Mouse (Mus musculus) hindbrain, embryonic 12.5 days (tissue): Measurements from ENCODE around the gene Slc7a6. TPM values are rescaled to one million over a fixed set of nuclear protein-coding genes. Genes with fewer than 3 reads are reported as not detected.

Experiments used
- ATAC-seq: fragments of 200-750 bp; cut with Nextera tagmentation; 2 replicates; pipeline ENCODE4 v1.8.0; 2017; ENCODE audit warnings: moderate TSS enrichment; ENCODE audit not compliant: low FRiP score
- H3K27ac ChIP-seq: fragments of 300-500 bp; sonication (generic); 2 replicates; pipeline ENCODE4 v1.5.1; 2016; ENCODE audit warnings: mild to moderate bottlenecking
- H3K27me3 ChIP-seq: fragments of 300-500 bp; sonication (generic); 2 replicates; pipeline ENCODE4 v1.6.1; 2016; ENCODE audit warnings: mild to moderate bottlenecking
- H3K36me3 ChIP-seq: fragments of 300-500 bp; sonication (generic); 2 replicates; pipeline ENCODE4 v1.6.1; 2016; ENCODE audit warnings: mild to moderate bottlenecking
- H3K4me1 ChIP-seq: fragments of 300-500 bp; sonication (generic); 2 replicates; pipeline ENCODE4 v1.6.1; 2016
- H3K4me2 ChIP-seq: fragments of 300-500 bp; sonication (generic); replicated peaks from 2 replicates; pipeline ENCODE4 v1.6.1; 2016; ENCODE audit warnings: mild to moderate bottlenecking
- H3K4me3 ChIP-seq: fragments of 300-500 bp; sonication (generic); 2 replicates; pipeline ENCODE4 v1.5.1; 2016; ENCODE audit warnings: mild to moderate bottlenecking
- H3K9ac ChIP-seq: fragments of 300-500 bp; sonication (generic); 2 replicates; pipeline ENCODE4 v1.6.1; 2016; ENCODE audit warnings: mild to moderate bottlenecking, moderate library complexity
- H3K9me3 ChIP-seq: fragments of 300-500 bp; sonication (generic); replicated peaks from 2 replicates; pipeline ENCODE4 v1.6.1; 2016; ENCODE audit warnings: mild to moderate bottlenecking
- WGBS: fragments of 180-500 bp; shearing (Covaris S2); methylation state at CpG from one replicate; pipeline ENCODE4 v1.1.7; 2016; 5-methylcytosine and 5-hydroxymethylcytosine counted together
- polyA plus RNA-seq: library from polyadenylated mRNA; unstranded; fragments of >200 nt; fragmentation: Nextera tagmentation; extraction: Ambion mirVana; gene quantifications from 2 replicates; pipeline ENCODE4 v1.2.1, GENCODE M21; 2016

Slc7a6 gene
- polyA plus RNA-seq, 1 experiment from 2014 or later, result 60.8 TPM

DNA sequence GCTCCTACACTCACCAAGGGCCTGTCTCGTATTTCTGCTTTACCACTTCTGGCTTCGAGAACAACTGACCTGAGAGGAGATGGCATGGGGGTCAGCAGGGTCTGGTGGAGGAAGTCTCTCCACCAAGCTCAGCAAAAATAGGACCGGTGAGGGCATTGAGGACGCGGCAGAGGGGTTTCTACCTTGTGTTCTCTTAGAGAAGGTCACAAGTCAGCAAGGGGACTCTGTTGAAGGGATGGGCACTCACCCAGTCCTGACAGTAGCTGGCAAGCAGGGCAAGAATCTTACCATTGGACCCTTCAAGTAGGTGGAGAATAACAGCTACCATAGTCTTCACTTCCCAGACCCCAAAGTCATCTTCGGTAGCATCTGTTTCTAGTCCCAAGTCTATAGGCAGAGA is 34.7 kb upstream of the Slc7a6 start:
- no peak for ATAC-seq
- Histone ChIP-seq H3K4me1 (peaks cover 27% of the 10 kb centered on the region), H3K27me3 (peaks cover 65% of the 10 kb centered on the region), H3K4me3 (no peak overlapping the region), H3K4me2 (no peak overlapping the region), H3K9me3 (no peaks in the 10 kb centered on the region), H3K9ac (no peak overlapping the region), H3K27ac (no peak overlapping the region), H3K36me3 (peaks cover 31% of the 10 kb centered on the region)
- 71% methylated on average over 6 of the region's 6 CpGs for WGBS

GRCm38 (mm10) chr8:106134751-106135571 is 33.7 kb upstream of the Slc7a6 start:
- no peak overlapping the region for H3K9ac ChIP-seq
- peaks cover 75% of the 10 kb centered on the region for H3K27me3 ChIP-seq
- no peaks in the 10 kb centered on the region for H3K9me3 ChIP-seq
- 19% methylated on average over 14 of the region's 14 CpGs for WGBS
- no peak overlapping the region for H3K4me2 ChIP-seq
- ATAC-seq, result no peak
- peaks cover 27% of the 10 kb centered on the region for H3K4me1 ChIP-seq
- H3K27ac ChIP-seq, result no peak overlapping the region
- H3K36me3 ChIP-seq, result peaks cover 24% of the 10 kb centered on the region
- H3K4me3 ChIP-seq, result no peak overlapping the region

DNA sequence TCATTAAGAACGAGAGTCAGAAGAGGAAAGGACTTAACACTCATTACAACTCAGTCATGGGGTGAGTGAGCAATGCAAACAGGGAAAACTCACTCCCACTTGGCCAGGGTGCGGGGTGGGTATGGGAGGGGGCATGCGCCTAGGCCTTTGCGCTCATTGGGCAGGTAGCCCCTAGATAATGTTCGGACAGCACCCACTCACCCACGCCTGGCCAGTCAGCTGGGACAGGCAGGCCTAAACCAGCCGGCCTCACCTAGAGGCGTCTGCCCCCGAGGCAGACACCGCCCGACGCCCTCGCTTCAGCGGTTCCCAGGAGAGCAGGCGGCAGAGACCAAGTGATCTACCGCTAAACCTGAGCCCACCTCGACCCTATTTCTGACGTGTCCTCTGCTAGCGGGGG is 33.0 kb upstream of the Slc7a6 start:
- H3K4me1 ChIP-seq, result peaks cover 27% of the 10 kb centered on the region
- no peak overlapping the region for H3K27ac ChIP-seq
- peaks cover 22% of the 10 kb centered on the region for H3K36me3 ChIP-seq
- WGBS, result 7% methylated on average over 19 of the region's 19 CpGs
- no peak overlapping the region for H3K4me3 ChIP-seq
- peaks cover 81% of the 10 kb centered on the region for H3K27me3 ChIP-seq
- H3K4me2 ChIP-seq, result peak overlapping the region; percentile 76
- no peaks in the 10 kb centered on the region for H3K9me3 ChIP-seq
- no peak overlapping the region for H3K9ac ChIP-seq
- ATAC-seq, result no peak

- Histone ChIP-seq H3K27ac (no peak within 1 kb of the TSS), H3K27me3 (peaks cover 81% of the 10 kb centered on the region), H3K9me3 (no peaks in the 10 kb centered on the region), H3K36me3 (peaks cover 14% of the 10 kb centered on the region), H3K4me3 (peak within 1 kb of the TSS; percentile 41), H3K4me1 (peaks cover 29% of the 10 kb centered on the region), H3K4me2 (peak within 1 kb of the TSS; percentile 76), H3K9ac (peak within 1 kb of the TSS; percentile 48)
- ATAC-seq, result no peak; the same call in 1 of the 2 replicates
- WGBS, result under 1% methylated on average over 83 of the region's 86 CpGs
Measured at GRCm38 (mm10) chr8:106136156-106137130, 32.2 kb upstream of the Slc7a6 start, which contains the start of gene Esrp2. TSS of gene Esrp2 (minus strand) at chr8:106136974.

- Histone ChIP-seq H3K4me2 (peak overlapping the region; percentile 76), H3K27ac (no peak overlapping the region), H3K27me3 (peaks cover 78% of the 10 kb centered on the region), H3K9ac (peak overlapping the region; percentile 46), H3K36me3 (peaks cover 6% of the 10 kb centered on the region), H3K9me3 (no peaks in the 10 kb centered on the region), H3K4me3 (peak overlapping the region; percentile 41), H3K4me1 (peaks cover 29% of the 10 kb centered on the region)
- 4% methylated on average over 22 of the region's 22 CpGs for WGBS
- ATAC-seq, result no peak
Measured at GRCm38 (mm10) chr8:106137218-106137905, 31.3 kb upstream of the Slc7a6 start.

DNA sequence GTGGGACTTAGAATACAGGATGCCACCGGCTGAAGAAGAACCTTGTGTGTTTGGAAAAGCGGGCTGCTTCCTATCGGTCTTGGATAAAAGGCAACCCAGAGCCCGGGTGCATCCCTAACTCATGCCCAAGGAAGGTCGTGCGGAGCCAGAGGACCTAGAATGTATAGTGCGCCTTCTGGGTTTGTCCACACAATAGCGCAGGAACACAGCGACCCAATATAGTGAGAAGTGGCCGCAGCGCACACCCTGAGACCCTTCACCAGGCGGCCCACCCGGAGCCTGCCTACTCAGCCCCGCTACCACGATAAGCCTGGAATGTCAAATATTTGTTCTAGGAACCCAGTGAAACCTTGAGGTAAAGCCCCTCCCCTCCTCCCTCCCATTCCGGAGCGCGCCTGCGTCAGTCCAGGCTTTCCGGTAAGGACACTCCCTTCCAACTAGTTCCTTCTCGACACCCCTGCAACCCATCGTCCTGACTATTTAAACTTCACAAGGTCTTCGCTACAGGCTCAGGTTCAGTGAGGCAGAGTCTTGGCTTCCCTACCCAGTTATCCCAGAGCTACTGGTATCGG is 30.7 kb upstream of the Slc7a6 start:
- Histone ChIP-seq H3K36me3 (no peaks in the 10 kb centered on the region), H3K4me1 (peaks cover 29% of the 10 kb centered on the region), H3K9ac (peak overlapping the region; percentile 46; the same call in 1 of the 2 replicates), H3K4me2 (peak overlapping the region; percentile 76), H3K27ac (no peak overlapping the region), H3K9me3 (no peaks in the 10 kb centered on the region), H3K4me3 (peak overlapping the region; percentile 41), H3K27me3 (peaks cover 75% of the 10 kb centered on the region)
- ATAC-seq, result no peak
- under 1% methylated on average over 24 of the region's 24 CpGs for WGBS

DNA sequence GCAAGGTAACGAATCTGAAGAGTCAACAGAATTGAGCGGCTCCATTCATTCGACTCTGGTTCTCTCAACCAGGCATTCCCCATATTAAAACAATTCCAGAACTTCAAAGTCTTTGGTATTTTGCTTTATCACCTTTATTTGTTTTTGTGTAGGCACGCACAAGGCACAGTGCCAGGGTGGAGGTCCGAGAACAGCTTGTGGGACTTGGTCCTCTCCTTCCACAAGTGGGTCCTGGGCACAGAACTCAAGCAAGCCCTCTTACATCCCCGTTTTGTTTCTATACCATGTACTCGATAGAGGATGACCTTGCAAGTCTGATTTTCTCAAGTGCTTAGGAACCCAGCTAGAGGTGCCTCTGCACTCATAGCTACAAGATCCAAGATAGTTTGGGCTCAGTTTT is 30.0 kb upstream of the Slc7a6 start:
- H3K36me3 ChIP-seq, result no peaks in the 10 kb centered on the region
- H3K4me3 ChIP-seq, result peak overlapping the region; percentile 41
- peaks cover 29% of the 10 kb centered on the region for H3K4me1 ChIP-seq
- peaks cover 69% of the 10 kb centered on the region for H3K27me3 ChIP-seq
- no peak overlapping the region for H3K27ac ChIP-seq
- no peaks in the 10 kb centered on the region for H3K9me3 ChIP-seq
- H3K9ac ChIP-seq, result peak overlapping the region; percentile 46; the same call in 1 of the 2 replicates
- H3K4me2 ChIP-seq, result peak overlapping the region; percentile 76
- 19% methylated on average over 7 of the region's 7 CpGs for WGBS
- no peak for ATAC-seq

DNA sequence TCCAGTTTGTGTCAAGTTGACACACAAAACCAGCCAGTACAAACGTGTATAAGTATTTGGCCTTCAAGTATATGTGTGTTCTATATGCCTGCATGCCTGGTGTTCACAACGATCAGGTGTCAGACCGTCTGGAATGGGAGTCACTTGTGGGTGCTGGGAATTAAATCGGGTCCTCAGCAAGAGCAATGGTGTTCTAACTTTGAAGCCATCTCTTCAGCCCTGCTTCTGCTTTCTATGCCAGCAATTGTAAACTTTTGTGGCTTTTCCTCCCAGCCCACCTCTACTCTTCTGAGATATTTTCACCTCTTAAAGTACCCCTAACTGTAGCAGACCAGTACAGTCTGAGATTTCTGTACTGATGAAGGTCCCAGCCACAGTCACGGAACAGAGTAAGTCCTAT is 28.5 kb upstream of the Slc7a6 start:
- peaks cover 53% of the 10 kb centered on the region for H3K27me3 ChIP-seq
- peaks cover 29% of the 10 kb centered on the region for H3K4me1 ChIP-seq
- no peak overlapping the region for H3K4me2 ChIP-seq
- ATAC-seq, result no peak
- no peak overlapping the region for H3K4me3 ChIP-seq
- H3K27ac ChIP-seq, result no peak overlapping the region
- no peaks in the 10 kb centered on the region for H3K36me3 ChIP-seq
- no peaks in the 10 kb centered on the region for H3K9me3 ChIP-seq
- H3K9ac ChIP-seq, result no peak overlapping the region
- WGBS, result 74% methylated on average over 5 of the region's 5 CpGs

GRCm38 (mm10) chr8:106140769-106141168 is 27.9 kb upstream of the Slc7a6 start:
- no peak overlapping the region for H3K4me3 ChIP-seq
- H3K9ac ChIP-seq, result no peak overlapping the region
- H3K36me3 ChIP-seq, result no peaks in the 10 kb centered on the region
- H3K27me3 ChIP-seq, result peaks cover 48% of the 10 kb centered on the region
- peaks cover 26% of the 10 kb centered on the region for H3K4me1 ChIP-seq
- no peak overlapping the region for H3K27ac ChIP-seq
- H3K9me3 ChIP-seq, result no peaks in the 10 kb centered on the region
- H3K4me2 ChIP-seq, result no peak overlapping the region
- 18% methylated on average over 13 of the region's 13 CpGs for WGBS
- peak; percentile 57 for ATAC-seq

GRCm38 (mm10) chr8:106145331-106145730 is 23.3 kb upstream of the Slc7a6 start:
- no peak overlapping the region for H3K4me3 ChIP-seq
- WGBS, result 86% methylated on average over 2 of the region's 2 CpGs
- 0 out of 2 replicates have a peak, but pooled peaks cover 2% of the 10 kb centered on the region for H3K4me1 ChIP-seq
- no peaks in the 10 kb centered on the region for H3K9me3 ChIP-seq
- no peaks in the 10 kb centered on the region for H3K36me3 ChIP-seq
- H3K27ac ChIP-seq, result no peak overlapping the region
- H3K9ac ChIP-seq, result no peak overlapping the region
- H3K4me2 ChIP-seq, result no peak overlapping the region
- ATAC-seq, result no peak
- peaks cover 2% of the 10 kb centered on the region for H3K27me3 ChIP-seq

DNA sequence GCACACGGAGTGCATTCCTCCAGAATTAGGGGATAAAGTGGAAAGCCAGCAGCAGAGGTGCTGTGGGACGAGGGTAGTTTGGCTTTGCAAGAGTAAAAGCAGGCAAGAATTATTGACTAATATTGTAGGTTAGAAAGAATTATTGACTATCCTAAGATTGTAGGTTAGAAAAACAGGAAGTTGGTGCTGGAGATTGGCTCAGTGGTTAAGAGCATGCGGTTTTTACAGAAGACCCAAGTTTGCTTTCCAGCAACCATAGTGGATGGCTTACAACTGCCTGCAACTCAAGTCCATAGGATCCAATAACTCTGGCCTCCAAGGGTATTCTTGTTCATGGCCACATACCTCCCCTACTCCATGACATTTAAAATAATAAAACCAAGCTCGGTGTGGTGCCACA is 22.6 kb upstream of the Slc7a6 start:
- WGBS, result 91% methylated on average over 4 of the region's 4 CpGs
- no peak overlapping the region for H3K9ac ChIP-seq
- H3K36me3 ChIP-seq, result no peaks in the 10 kb centered on the region
- H3K4me3 ChIP-seq, result no peak overlapping the region
- ATAC-seq, result no peak
- no peaks in the 10 kb centered on the region; the same call in 1 of the 2 replicates for H3K27me3 ChIP-seq
- peaks cover 6% of the 10 kb centered on the region for H3K4me1 ChIP-seq
- no peaks in the 10 kb centered on the region for H3K9me3 ChIP-seq
- no peak overlapping the region for H3K4me2 ChIP-seq
- no peak overlapping the region for H3K27ac ChIP-seq
